Mouse (Mus musculus): ENCODE measurements around the gene Trip4. TPM values are rescaled to one million over a fixed set of nuclear protein-coding genes. Genes with fewer than 3 reads are reported as not detected.

Trip4 gene
- polyA plus RNA-seq, 1 experiment from 2014 or later = 33.7 TPM

DNA sequence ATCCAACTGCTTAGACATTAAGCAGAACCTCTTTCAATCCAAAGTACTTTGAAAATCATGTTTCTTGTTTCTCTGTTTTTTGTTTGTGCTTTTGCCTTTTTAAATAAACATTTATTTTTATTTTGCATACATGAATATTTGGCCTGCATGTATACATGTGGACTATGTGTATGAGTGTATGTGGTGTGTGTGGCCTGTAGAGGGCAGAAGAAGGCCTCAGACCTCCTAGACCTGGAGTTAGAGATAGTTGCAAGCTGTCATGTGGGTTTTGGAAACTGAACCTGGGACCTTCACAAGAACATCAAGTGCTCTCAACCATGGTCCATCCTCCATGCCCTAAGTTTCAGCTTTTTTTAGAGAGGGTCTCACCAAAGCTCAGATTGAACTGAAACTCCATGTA lies 5.2 kb downstream of the Trip4 start:
- H3K36me3 ChIP-seq (ENCODE audit: control insufficient read depth, insufficient read depth, low read length) = peaks cover 11% of the 10 kb centered on the region; the same call in 1 of the 2 replicates

GRCm38 (mm10) chr9:65902879-65903278 lies 5.7 kb downstream of the Trip4 start:
- DNase-seq (ENCODE audit: low spot score, missing footprints) = no peak
- Histone ChIP-seq H3K27ac (ENCODE audit: low read depth, low read length) (no peak overlapping the region), H3K4me3 (ENCODE audit: low read depth, low read length) (no peak overlapping the region), H3K9ac (ENCODE audit: low read length) (no peak overlapping the region), H3K4me2 (no peak overlapping the region), H3K9me3 (ENCODE audit: control insufficient read depth, low read length) (no peaks in the 10 kb centered on the region), H3K27me3 (ENCODE audit: control insufficient read depth, insufficient read depth, low read length) (no peaks in the 10 kb centered on the region), H3K36me3 (ENCODE audit: control insufficient read depth, insufficient read depth, low read length) (peaks cover 11% of the 10 kb centered on the region; the same call in 1 of the 2 replicates), H3K4me1 (ENCODE audit: control insufficient read depth, insufficient read depth, low read length) (peaks cover under 1% of the 10 kb centered on the region; the same call in 1 of the 2 replicates)
- WGBS = 87% methylated on average over 3 of the region's 3 CpGs
- no peak for ATAC-seq (ENCODE audit: low FRiP score)

More for the DNA sequence above, 5.2 kb downstream of the Trip4 start:
- no peak overlapping the region for H3K4me3 ChIP-seq (ENCODE audit: low read depth, low read length)
- no peak overlapping the region for H3K27ac ChIP-seq (ENCODE audit: low read depth, low read length)
- H3K9me3 ChIP-seq (ENCODE audit: control insufficient read depth, low read length) = no peaks in the 10 kb centered on the region
- H3K4me2 ChIP-seq = no peak overlapping the region
- no peak for DNase-seq (ENCODE audit: low spot score, missing footprints)
- no peak overlapping the region for H3K9ac ChIP-seq (ENCODE audit: low read length)
- no peaks in the 10 kb centered on the region for H3K27me3 ChIP-seq (ENCODE audit: control insufficient read depth, insufficient read depth, low read length)
- no peak for ATAC-seq (ENCODE audit: low FRiP score)
- peaks cover 4% of the 10 kb centered on the region; the same call in 1 of the 2 replicates for H3K4me1 ChIP-seq (ENCODE audit: control insufficient read depth, insufficient read depth, low read length)

DNA sequence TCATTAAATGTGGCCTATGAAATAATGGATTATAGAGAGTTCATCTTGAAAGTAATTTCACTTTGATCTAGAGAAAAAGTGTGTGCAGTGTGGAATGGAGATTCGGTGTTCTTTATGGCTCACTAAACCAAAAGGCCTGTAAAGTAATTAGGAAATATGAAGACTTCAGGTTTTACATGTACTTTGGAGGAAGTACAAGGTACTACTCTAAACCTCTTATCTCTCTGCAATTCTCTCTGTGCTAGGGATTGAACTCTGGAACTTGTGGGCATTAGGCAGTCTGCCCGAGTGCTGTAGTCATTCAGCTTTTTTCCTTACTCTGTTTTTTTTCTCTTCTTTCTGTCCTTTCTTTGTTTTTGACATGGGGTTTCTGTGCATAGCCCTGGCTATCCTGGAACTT lies 11.6 kb downstream of the Trip4 start:
- Histone ChIP-seq H3K27ac (ENCODE audit: low read depth, low read length) (no peak overlapping the region), H3K4me2 (no peak overlapping the region), H3K4me3 (ENCODE audit: low read depth, low read length) (no peak overlapping the region), H3K4me1 (ENCODE audit: control insufficient read depth, insufficient read depth, low read length) (no peaks in the 10 kb centered on the region), H3K36me3 (ENCODE audit: control insufficient read depth, insufficient read depth, low read length) (peaks cover 12% of the 10 kb centered on the region; the same call in 1 of the 2 replicates), H3K9me3 (ENCODE audit: control insufficient read depth, low read length) (no peaks in the 10 kb centered on the region), H3K27me3 (ENCODE audit: control insufficient read depth, insufficient read depth, low read length) (no peaks in the 10 kb centered on the region), H3K9ac (ENCODE audit: low read length) (no peak overlapping the region)
- DNase-seq (ENCODE audit: low spot score, missing footprints) = no peak
- 94% methylated on average over 2 of the region's 2 CpGs for WGBS
- no peak for ATAC-seq (ENCODE audit: low FRiP score)

DNA sequence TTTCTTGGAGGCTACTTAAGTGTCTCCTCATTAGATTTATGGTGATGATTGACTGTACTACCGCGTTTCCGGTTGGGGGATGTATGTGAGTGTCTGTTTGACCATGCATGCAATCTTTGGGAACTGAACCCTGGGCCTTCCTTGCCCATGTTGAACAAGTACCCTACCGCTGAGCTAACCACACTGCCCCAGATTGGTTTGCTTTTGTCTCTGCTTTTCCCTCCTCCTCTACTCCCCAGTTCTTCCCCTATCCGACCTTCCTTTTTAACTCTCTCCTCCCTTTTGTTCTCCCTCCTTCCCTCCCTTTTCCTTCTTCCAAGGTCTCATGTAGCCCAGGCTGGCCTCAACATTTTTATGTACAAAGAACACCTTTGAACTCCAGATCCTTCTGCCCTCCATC lies 17.5 kb downstream of the Trip4 start:
- Histone ChIP-seq H3K4me1 (ENCODE audit: control insufficient read depth, insufficient read depth, low read length) (0 out of 2 replicates have a peak, but pooled peaks cover 4% of the 10 kb centered on the region), H3K27ac (ENCODE audit: low read depth, low read length) (no peak overlapping the region), H3K9me3 (ENCODE audit: control insufficient read depth, low read length) (no peaks in the 10 kb centered on the region), H3K4me3 (ENCODE audit: low read depth, low read length) (peak overlapping the region; percentile 68), H3K36me3 (ENCODE audit: control insufficient read depth, insufficient read depth, low read length) (0 out of 2 replicates have a peak, but pooled peaks cover 4% of the 10 kb centered on the region), H3K4me2 (peak overlapping the region; percentile 64), H3K9ac (ENCODE audit: low read length) (peak overlapping the region; percentile 83), H3K27me3 (ENCODE audit: control insufficient read depth, insufficient read depth, low read length) (no peaks in the 10 kb centered on the region)
- ATAC-seq (ENCODE audit: low FRiP score) (no peak), DNase-seq (ENCODE audit: low spot score, missing footprints) (peak; percentile 86)
- 7% methylated on average over 5 of the region's 5 CpGs for WGBS

GRCm38 (mm10) chr9:65890143-65890628 lies 18.4 kb downstream of the Trip4 start, which contains the start of gene Pclaf:
TSS of gene Pclaf (plus strand) at chr9:65890237.
- H3K9me3 ChIP-seq (ENCODE audit: control insufficient read depth, low read length) = no peaks in the 10 kb centered on the region
- peak within 1 kb of the TSS; percentile 83 for H3K9ac ChIP-seq (ENCODE audit: low read length)
- H3K27me3 ChIP-seq (ENCODE audit: control insufficient read depth, insufficient read depth, low read length) = no peaks in the 10 kb centered on the region
- H3K4me2 ChIP-seq = peak within 1 kb of the TSS; percentile 64
- peaks cover 6% of the 10 kb centered on the region; the same call in 1 of the 2 replicates for H3K4me1 ChIP-seq (ENCODE audit: control insufficient read depth, insufficient read depth, low read length)
- 0 out of 2 replicates have a peak, but pooled peaks cover 4% of the 10 kb centered on the region for H3K36me3 ChIP-seq (ENCODE audit: control insufficient read depth, insufficient read depth, low read length)
- peak within 1 kb of the TSS; percentile 68 for H3K4me3 ChIP-seq (ENCODE audit: low read depth, low read length)
- no peak within 1 kb of the TSS; the same call in 1 of the 2 replicates for H3K27ac ChIP-seq (ENCODE audit: low read depth, low read length)
- WGBS = under 1% methylated on average over 21 of the region's 21 CpGs
- peak; percentile 96 for ATAC-seq (ENCODE audit: low FRiP score)
- DNase-seq (ENCODE audit: low spot score, missing footprints) = peak; percentile 97

DNA sequence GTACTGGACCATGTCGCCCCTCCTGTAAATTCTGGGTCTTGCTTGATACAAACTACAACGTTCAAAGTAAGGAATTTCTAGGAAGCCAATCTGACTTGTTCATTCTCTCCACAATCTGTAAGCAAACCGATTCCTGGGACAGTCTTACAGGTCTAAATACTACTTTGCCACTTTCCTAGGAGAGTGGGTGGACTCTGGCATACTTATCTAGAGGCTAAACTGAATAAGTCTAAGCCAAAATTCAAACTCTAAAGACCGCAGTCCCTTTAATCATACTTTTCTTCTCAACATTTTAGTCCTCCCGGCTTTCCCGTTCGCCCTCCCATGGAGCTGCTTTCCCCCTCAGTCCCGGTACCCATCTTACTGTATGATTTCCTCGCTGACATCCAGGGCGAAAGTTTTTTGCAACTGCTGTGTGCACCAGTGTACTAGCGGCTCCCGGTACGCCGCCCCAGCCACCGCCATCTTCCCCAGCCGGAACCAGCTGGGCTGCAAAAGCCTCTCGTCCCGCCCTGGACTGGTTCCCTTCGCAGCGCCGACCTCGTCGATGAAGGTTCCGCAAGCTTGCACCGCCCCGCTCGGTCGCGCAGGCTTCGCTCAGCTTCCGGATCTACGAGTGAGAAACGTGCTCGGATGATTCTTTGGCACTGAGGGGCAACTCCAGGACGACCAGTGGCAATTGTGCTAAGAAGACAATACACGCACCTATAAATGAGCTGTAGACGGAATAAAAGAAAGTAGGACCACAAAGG lies 23.9 kb downstream of the Trip4 start:
- no peaks in the 10 kb centered on the region for H3K27me3 ChIP-seq (ENCODE audit: control insufficient read depth, insufficient read depth, low read length)
- WGBS = under 1% methylated on average over 37 of the region's 37 CpGs
- no peaks in the 10 kb centered on the region for H3K36me3 ChIP-seq (ENCODE audit: control insufficient read depth, insufficient read depth, low read length)
- H3K27ac ChIP-seq (ENCODE audit: low read depth, low read length) = peak overlapping the region; percentile 16; the same call in 1 of the 2 replicates
- peak overlapping the region; percentile 78 for H3K9ac ChIP-seq (ENCODE audit: low read length)
- peak overlapping the region; percentile 63 for H3K4me3 ChIP-seq (ENCODE audit: low read depth, low read length)
- no peaks in the 10 kb centered on the region for H3K9me3 ChIP-seq (ENCODE audit: control insufficient read depth, low read length)
- peaks cover 2% of the 10 kb centered on the region; the same call in 1 of the 2 replicates for H3K4me1 ChIP-seq (ENCODE audit: control insufficient read depth, insufficient read depth, low read length)
- peak overlapping the region; percentile 67 for H3K4me2 ChIP-seq
- peak; percentile 98 for DNase-seq (ENCODE audit: low spot score, missing footprints)
- peak; percentile 91 for ATAC-seq (ENCODE audit: low FRiP score)

GRCm38 (mm10) chr9:65859656-65860055 lies 48.9 kb downstream of the Trip4 start:
- H3K9me3 ChIP-seq (ENCODE audit: control insufficient read depth, low read length) = no peaks in the 10 kb centered on the region
- H3K27me3 ChIP-seq (ENCODE audit: control insufficient read depth, insufficient read depth, low read length) = no peaks in the 10 kb centered on the region
- H3K4me3 ChIP-seq (ENCODE audit: low read depth, low read length) = no peak overlapping the region
- no peaks in the 10 kb centered on the region for H3K4me1 ChIP-seq (ENCODE audit: control insufficient read depth, insufficient read depth, low read length)
- H3K9ac ChIP-seq (ENCODE audit: low read length) = no peak overlapping the region
- 76% methylated on average over 1 of the region's 1 CpGs for WGBS
- no peaks in the 10 kb centered on the region for H3K36me3 ChIP-seq (ENCODE audit: control insufficient read depth, insufficient read depth, low read length)
- H3K4me2 ChIP-seq = no peak overlapping the region
- DNase-seq (ENCODE audit: low spot score, missing footprints) = no peak
- no peak overlapping the region for H3K27ac ChIP-seq (ENCODE audit: low read depth, low read length)
- ATAC-seq (ENCODE audit: low FRiP score) = no peak

- no peaks in the 10 kb centered on the region for H3K4me1 ChIP-seq (ENCODE audit: control insufficient read depth, insufficient read depth, low read length)
- no peak overlapping the region for H3K4me3 ChIP-seq (ENCODE audit: low read depth, low read length)
- peak; percentile 86 for DNase-seq (ENCODE audit: low spot score, missing footprints)
- no peaks in the 10 kb centered on the region for H3K9me3 ChIP-seq (ENCODE audit: control insufficient read depth, low read length)
- H3K36me3 ChIP-seq (ENCODE audit: control insufficient read depth, insufficient read depth, low read length) = no peaks in the 10 kb centered on the region
- WGBS = 28% methylated on average over 1 of the region's 1 CpGs
- H3K27me3 ChIP-seq (ENCODE audit: control insufficient read depth, insufficient read depth, low read length) = no peaks in the 10 kb centered on the region
- no peak overlapping the region for H3K4me2 ChIP-seq
- no peak overlapping the region for H3K27ac ChIP-seq (ENCODE audit: low read depth, low read length)
- H3K9ac ChIP-seq (ENCODE audit: low read length) = no peak overlapping the region
- ATAC-seq (ENCODE audit: low FRiP score) = no peak
Measured at GRCm38 (mm10) chr9:65850203-65850602, 58.4 kb downstream of the Trip4 start.

GRCm38 (mm10) chr9:65848154-65848553 lies 60.4 kb downstream of the Trip4 start:
- no peaks in the 10 kb centered on the region; the same call in none of the 2 replicates for H3K4me1 ChIP-seq (ENCODE audit: control insufficient read depth, insufficient read depth, low read length)
- DNase-seq (ENCODE audit: low spot score, missing footprints) = no peak
- no peak overlapping the region for H3K4me2 ChIP-seq
- H3K36me3 ChIP-seq (ENCODE audit: control insufficient read depth, insufficient read depth, low read length) = no peaks in the 10 kb centered on the region
- no peak for ATAC-seq (ENCODE audit: low FRiP score)
- H3K9ac ChIP-seq (ENCODE audit: low read length) = no peak overlapping the region
- no peaks in the 10 kb centered on the region for H3K9me3 ChIP-seq (ENCODE audit: control insufficient read depth, low read length)
- no peak overlapping the region for H3K4me3 ChIP-seq (ENCODE audit: low read depth, low read length)
- H3K27ac ChIP-seq (ENCODE audit: low read depth, low read length) = no peak overlapping the region
- H3K27me3 ChIP-seq (ENCODE audit: control insufficient read depth, insufficient read depth, low read length) = no peaks in the 10 kb centered on the region

Data from midbrain, embryonic 11.5 days (tissue).